Mouse (Mus musculus): ENCODE measurements around the gene Gpr84.
A peak's percentile ranks its signal among the peaks of the same experiment; 100 is the strongest.

The Gpr84 gene

GRCm38 (mm10) chr15:103310365-103310910, at the start of gene Gpr84:
Gpr84 (minus strand) TSS chr15:103310612.
- no peak for DNase-seq (ENCODE audit: low spot score)

GRCm38 (mm10) chr15:103359869-103360602, 49.6 kb upstream of the Gpr84 start:
- no peak for DNase-seq (ENCODE audit: low spot score)

- no peak for DNase-seq (ENCODE audit: low spot score)
These were observed 48.7 kb upstream of the Gpr84 start for GRCm38 (mm10) chr15:103359122-103359510.

- no peak for DNase-seq (ENCODE audit: low spot score)
These were observed 48.1 kb upstream of the Gpr84 start for GRCm38 (mm10) chr15:103358278-103359121.

- DNase-seq (ENCODE audit: low spot score), result no peak
These were observed 47.4 kb upstream of the Gpr84 start for GRCm38 (mm10) chr15:103357817-103358216.

- no peak for DNase-seq (ENCODE audit: low spot score)
These were observed 45.7 kb upstream of the Gpr84 start for GRCm38 (mm10) chr15:103356130-103356529.

- DNase-seq (ENCODE audit: low spot score), result no peak
These were observed 45.0 kb upstream of the Gpr84 start for GRCm38 (mm10) chr15:103355420-103355819.

GRCm38 (mm10) chr15:103354690-103355089, 44.3 kb upstream of the Gpr84 start:
- no peak for DNase-seq (ENCODE audit: low spot score)

- no peak for DNase-seq (ENCODE audit: low spot score)
These were observed 43.3 kb upstream of the Gpr84 start for GRCm38 (mm10) chr15:103353511-103354256.

- no peak for DNase-seq (ENCODE audit: low spot score)
These were observed 42.4 kb upstream of the Gpr84 start for GRCm38 (mm10) chr15:103352856-103353255.

GRCm38 (mm10) chr15:103347275-103347684, 36.9 kb upstream of the Gpr84 start:
- peak; percentile 72 for DNase-seq (ENCODE audit: low spot score)

GRCm38 (mm10) chr15:103345789-103346188, 35.4 kb upstream of the Gpr84 start:
- no peak for DNase-seq (ENCODE audit: low spot score)

GRCm38 (mm10) chr15:103343556-103343955, 33.1 kb upstream of the Gpr84 start:
- no peak for DNase-seq (ENCODE audit: low spot score)

GRCm38 (mm10) chr15:103343008-103343407, 32.6 kb upstream of the Gpr84 start:
- no peak for DNase-seq (ENCODE audit: low spot score)

GRCm38 (mm10) chr15:103342415-103342814, 32.0 kb upstream of the Gpr84 start:
- DNase-seq (ENCODE audit: low spot score), result peak; percentile 65

GRCm38 (mm10) chr15:103341547-103341946, 31.1 kb upstream of the Gpr84 start:
- no peak for DNase-seq (ENCODE audit: low spot score)

GRCm38 (mm10) chr15:103340786-103341185, 30.4 kb upstream of the Gpr84 start:
- DNase-seq (ENCODE audit: low spot score), result no peak

GRCm38 (mm10) chr15:103339961-103340337, 29.5 kb upstream of the Gpr84 start, which contains the start of gene Zfp385a:
Zfp385a (minus strand) TSS chr15:103340093.
- DNase-seq (ENCODE audit: low spot score), result no peak

- no peak for DNase-seq (ENCODE audit: low spot score)
These were observed 29.0 kb upstream of the Gpr84 start for GRCm38 (mm10) chr15:103339166-103339960.

- no peak for DNase-seq (ENCODE audit: low spot score)
These were observed 28.4 kb upstream of the Gpr84 start for GRCm38 (mm10) chr15:103338829-103339165.

GRCm38 (mm10) chr15:103336996-103337667, 26.7 kb upstream of the Gpr84 start:
- no peak for DNase-seq (ENCODE audit: low spot score)
